In the genomic region with DNA sequence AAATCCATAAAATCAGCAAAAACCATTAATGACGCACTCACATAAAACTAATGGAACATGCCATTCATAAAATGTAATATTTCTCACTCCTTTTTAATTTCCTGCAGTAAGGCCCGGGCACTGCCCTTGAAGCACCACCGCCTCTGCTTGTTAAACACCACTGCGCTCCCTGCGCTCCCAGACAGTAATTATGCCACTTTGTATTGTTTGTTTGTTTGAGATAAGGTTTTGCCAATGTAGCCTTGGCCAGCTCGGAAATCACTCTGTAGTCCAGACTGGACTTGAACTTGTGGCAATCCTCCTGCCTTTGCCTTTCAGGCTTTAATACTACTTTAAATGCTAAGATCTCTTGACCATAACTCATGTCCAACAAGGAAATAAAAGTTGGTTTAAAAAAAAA, we compare ENCODE assay signal across 17 mouse cellular contexts. TPM values are rescaled to one million over a fixed set of nuclear protein-coding genes. Genes with fewer than 3 reads are reported as not detected.
"Had no signal": no experiment of that assay in that cellular context is flagged by ENCODE, and none has a peak within 500 bp of the region (broad histone marks: within the 10 kb centered on the region; RNA-seq: fewer than 3 reads in every experiment).

No protein-coding gene starts in this region.

- H3K4me2 ChIP-seq: lung, embryonic 15.5 days; midbrain, embryonic 11.5 days; midbrain, embryonic 13.5 days; midbrain, embryonic 15.5 days; neural tube, embryonic 12.5 days had no signal

- H3K4me3 ChIP-seq: lung, embryonic 15.5 days; megakaryocyte, embryonic 14.5 days; midbrain, embryonic 13.5 days; midbrain, embryonic 15.5 days; neural tube, embryonic 12.5 days had no signal

- H3K9ac ChIP-seq: lung, embryonic 15.5 days; midbrain, embryonic 13.5 days; midbrain, embryonic 15.5 days; neural tube, embryonic 12.5 days had no signal

- H3K9me3 ChIP-seq: lung, embryonic 15.5 days; midbrain, embryonic 13.5 days; midbrain, embryonic 15.5 days; neural tube, embryonic 12.5 days had no signal

- H3K36me3 ChIP-seq: lung, embryonic 15.5 days; midbrain, embryonic 15.5 days; neural tube, embryonic 12.5 days had no signal

- ATAC-seq: lung, postnatal 0 days; midbrain, embryonic 13.5 days; midbrain, embryonic 15.5 days had no signal

- H3K27ac ChIP-seq: lung, embryonic 15.5 days; macrophage; midbrain, embryonic 13.5 days; midbrain, embryonic 15.5 days; neural tube, embryonic 12.5 days had no signal

- DNase-seq: lung, adult 2 months; right cerebral cortex, postnatal 14 days; spleen, adult 18-20 months; thymus, adult 2 months; thymus, postnatal 25 days; thymus, postnatal 4 days had no signal

- H3K27me3 ChIP-seq: lung, embryonic 15.5 days; megakaryocyte, embryonic 14.5 days; midbrain, embryonic 13.5 days; midbrain, embryonic 15.5 days; neural tube, embryonic 12.5 days had no signal

RNA-seq across cellular contexts. Expression of a gene that starts 49.6 kb away (rescaled TPM):
- polyA plus RNA-seq: liver, embryonic 16.5 days; lung, embryonic 15.5 days; lung, postnatal 0 days; macrophage; midbrain, embryonic 11.5 days; neural tube, embryonic 12.5 days; stomach, embryonic 14.5 days; stomach, embryonic 16.5 days; thymus, adult 2 months had no signal
